Mouse (Mus musculus) ES-Bruce4 (cell line): ENCODE results near the gene Sdk2.

Experiments
- CTCF ChIP-seq: IDR thresholded peaks from one replicate; pipeline ENCODE4 v1.8.1; 2011; ENCODE audit warnings: low read depth, low read length
- POLR2A ChIP-seq: IDR thresholded peaks from one replicate; pipeline ENCODE4 v1.8.1; 2011; ENCODE audit warnings: low read length; ENCODE audit not compliant: insufficient read depth

DNA sequence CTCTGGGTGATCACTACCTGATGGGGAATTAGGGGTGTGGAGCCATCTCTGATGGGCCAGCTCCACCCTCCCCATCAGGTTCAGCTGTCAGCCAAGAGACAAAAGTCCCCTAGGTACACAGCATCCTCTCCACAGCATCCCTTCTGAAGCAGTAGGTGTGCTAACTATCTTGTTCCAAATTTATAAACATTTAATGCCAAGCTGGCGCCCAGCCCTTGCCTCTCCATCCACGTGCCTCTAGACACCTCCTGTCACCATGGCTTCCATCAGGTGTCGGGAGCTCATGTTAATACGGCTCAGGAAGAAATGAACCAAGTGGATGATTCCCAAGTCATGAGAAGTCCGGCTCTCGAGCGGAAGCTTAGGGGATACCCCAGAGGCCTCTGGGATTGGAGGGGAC lies 62.2 kb downstream of the Sdk2 start:
- TF ChIP-seq POLR2A (no peak), CTCF (no peak)
